Mouse (Mus musculus): ENCODE results near the gene Olfr209. TPM values are rescaled to one million over a fixed set of nuclear protein-coding genes. Genes with fewer than 3 reads are reported as not detected.

The Olfr209 gene
- polyA plus RNA-seq, 1 experiment from 2014 or later, result not detected

GRCm38 (mm10) chr16:59318148-59318547 lies 45.6 kb downstream of the Olfr209 start, which contains the start of gene Olfr204:
Gene Olfr204, minus strand, starts transcription at chr16:59318248.
- Histone ChIP-seq H3K36me3 (no peaks in the 10 kb centered on the region), H3K4me2 (no peak within 1 kb of the TSS), H3K27me3 (no peaks in the 10 kb centered on the region), H3K9me3 (no peaks in the 10 kb centered on the region), H3K4me3 (no peak within 1 kb of the TSS), H3K27ac (no peak within 1 kb of the TSS), H3K4me1 (replicated peaks) (no peaks in the 10 kb centered on the region), H3K9ac (no peak within 1 kb of the TSS)
- ATAC-seq (ENCODE audit: low FRiP score), result no peak

Other genes starting within 250 kb of the Olfr209 start
- not detected in 2 replicates for gene Olfr194, start 242.9 kb downstream of the Olfr209 start, polyA plus RNA-seq (2015; fragmentation: Nextera tagmentation; extraction: Ambion mirVana)
- gene Olfr195, start 216.9 kb downstream of the Olfr209 start, polyA plus RNA-seq (2015; fragmentation: Nextera tagmentation; extraction: Ambion mirVana), result not detected in 2 replicates
- not detected in 2 replicates for gene Olfr196, start 193.5 kb downstream of the Olfr209 start, polyA plus RNA-seq (2015; fragmentation: Nextera tagmentation; extraction: Ambion mirVana)
- gene Olfr198, start 160.5 kb downstream of the Olfr209 start, polyA plus RNA-seq (2015; fragmentation: Nextera tagmentation; extraction: Ambion mirVana), result not detected in 2 replicates
- gene Olfr199, start 144.2 kb downstream of the Olfr209 start, polyA plus RNA-seq (2015; fragmentation: Nextera tagmentation; extraction: Ambion mirVana), result not detected in 2 replicates
- not detected in 2 replicates for gene Olfr201, start 91.4 kb downstream of the Olfr209 start, polyA plus RNA-seq (2015; fragmentation: Nextera tagmentation; extraction: Ambion mirVana)
- gene Olfr202, start 77.2 kb downstream of the Olfr209 start, polyA plus RNA-seq (2015; fragmentation: Nextera tagmentation; extraction: Ambion mirVana), result not detected in 2 replicates
- not detected in 2 replicates for gene Olfr203, start 65.1 kb downstream of the Olfr209 start, polyA plus RNA-seq (2015; fragmentation: Nextera tagmentation; extraction: Ambion mirVana)
- not detected in 2 replicates for gene Olfr204, start 45.7 kb downstream of the Olfr209 start, polyA plus RNA-seq (2015; fragmentation: Nextera tagmentation; extraction: Ambion mirVana)
- gene Olfr205, start 32.9 kb downstream of the Olfr209 start, polyA plus RNA-seq (2015; fragmentation: Nextera tagmentation; extraction: Ambion mirVana), result not detected in 2 replicates
- gene Olfr206, start 14.7 kb downstream of the Olfr209 start, polyA plus RNA-seq (2015; fragmentation: Nextera tagmentation; extraction: Ambion mirVana), result not detected in 2 replicates
- gene Gabrr3, start 43.3 kb upstream of the Olfr209 start, polyA plus RNA-seq (2015; fragmentation: Nextera tagmentation; extraction: Ambion mirVana), result 0.10 TPM in 1 of 2 replicates, not detected in the other
- gene Riox2, start 107.8 kb upstream of the Olfr209 start, polyA plus RNA-seq (2015; fragmentation: Nextera tagmentation; extraction: Ambion mirVana), result 13.3 and 13.7 TPM in 2 replicates
- gene Crybg3, start 237.0 kb upstream of the Olfr209 start, polyA plus RNA-seq (2015; fragmentation: Nextera tagmentation; extraction: Ambion mirVana), result 3.0 and 4.1 TPM in 2 replicates

Measured in hindbrain, embryonic 13.5 days (tissue).